Mouse (Mus musculus) Patski (cell line): ENCODE results near the gene Dnah7c. TPM values are rescaled to one million over a fixed set of nuclear protein-coding genes. Genes with fewer than 3 reads are reported as not detected.
A peak's percentile ranks its signal among the peaks of the same experiment; 100 is the strongest.
"Not testable (repeated sequence)": the region's sequence is repeated elsewhere in the genome, so short reads cannot be mapped to it uniquely, and the experiment has no call there.

ENCODE experiments used
- ATAC-seq: fragments of 100-300 bp; one replicate; pipeline ENCODE4 v1.8.0; 2021
- CTCF ChIA-PET: fragments of 350-600 bp; sonication (Branson Sonifier 250); formaldehyde crosslinking; loops from one replicate; lab custom pipeline; 2022; ENCODE audit warnings: inconsistent platforms; lab: Charles Lee
- POLR2A ChIA-PET: fragments of 350-600 bp; sonication (Branson Sonifier 250); formaldehyde crosslinking; loops from one replicate; lab custom pipeline; 2022; ENCODE audit warnings: antibody characterized with exemption, inconsistent platforms; lab: Charles Lee
- DNase-seq: peaks from one replicate; pipeline ENCODE4 v3.0.0-alpha.2; 2011; ENCODE audit warnings: low read depth, low spot score
- H3K27me3 ChIP-seq: fragments of 371-371 bp; one replicate; pipeline ENCODE4 v1.5.1; 2021
- CTCF ChIP-seq: fragments of 100-300 bp; IDR thresholded peaks from one replicate; pipeline ENCODE4 v1.5.1; 2021
- in situ Hi-C: fragments of 300-500 bp; cut with MboI; formaldehyde crosslinking; loops from 3 replicates; pipeline ENCODE4 v1.11.1; 2018; ENCODE audit warnings: low pct_unique_long_range_greater_than_20kb, mixed read lengths
- polyA plus RNA-seq: library from polyadenylated mRNA; unstranded; gene quantifications from one replicate; pipeline ENCODE4 v1.2.3, GENCODE M21; 2021

Gene Dnah7c
- 0.18 TPM for polyA plus RNA-seq

GRCm38 (mm10) chr1:46425137-46425925 is at the start of gene Dnah7c:
Dnah7c (plus strand) TSS chr1:46425592.
- ChIA-PET CTCF (no interaction called here), POLR2A (no interaction called here)
- H3K27me3 ChIP-seq = no peaks in the 10 kb centered on the region
- TF ChIP-seq CTCF = no peak
- ATAC-seq (no peak), DNase-seq (no peak)
- in situ Hi-C loops = no loop called here

GRCm38 (mm10) chr1:46380641-46381040 is 44.8 kb upstream of the Dnah7c start:
- in situ Hi-C loops, POLR2A ChIA-PET, DNase-seq, ATAC-seq, CTCF ChIA-PET, H3K27me3 ChIP-seq: not testable (repeated sequence)

DNA sequence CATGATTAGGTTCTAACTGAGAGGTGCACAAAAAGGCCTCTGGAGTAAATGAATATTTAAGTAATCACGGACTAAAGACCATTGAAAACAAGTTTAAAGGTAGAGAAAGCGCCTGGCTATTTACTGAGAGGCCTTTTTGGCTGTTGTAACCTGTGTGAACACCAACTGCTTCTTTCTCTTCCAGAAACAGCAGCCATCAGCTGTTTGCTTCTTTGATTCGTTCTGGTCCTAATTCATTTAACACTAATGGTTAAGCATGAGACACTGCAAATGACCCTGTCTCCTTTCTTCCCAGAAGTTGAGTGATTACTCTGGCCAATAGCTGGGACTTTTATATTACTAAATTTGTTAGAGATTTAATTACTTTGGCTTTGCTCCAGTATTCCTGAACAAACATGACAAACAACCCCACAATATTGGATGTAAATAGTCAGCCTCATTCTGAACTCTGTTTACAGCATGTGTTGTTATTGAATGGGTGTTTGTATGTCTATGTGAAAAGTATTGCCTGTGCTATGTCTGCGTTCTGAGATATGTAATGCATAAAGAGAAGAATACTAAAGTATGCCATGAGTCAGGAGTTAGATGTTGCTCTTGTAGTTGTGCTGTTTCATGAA is 30.6 kb upstream of the Dnah7c start:
- DNase-seq, in situ Hi-C loops, CTCF ChIA-PET, H3K27me3 ChIP-seq, ATAC-seq, POLR2A ChIA-PET: not testable (repeated sequence)

DNA sequence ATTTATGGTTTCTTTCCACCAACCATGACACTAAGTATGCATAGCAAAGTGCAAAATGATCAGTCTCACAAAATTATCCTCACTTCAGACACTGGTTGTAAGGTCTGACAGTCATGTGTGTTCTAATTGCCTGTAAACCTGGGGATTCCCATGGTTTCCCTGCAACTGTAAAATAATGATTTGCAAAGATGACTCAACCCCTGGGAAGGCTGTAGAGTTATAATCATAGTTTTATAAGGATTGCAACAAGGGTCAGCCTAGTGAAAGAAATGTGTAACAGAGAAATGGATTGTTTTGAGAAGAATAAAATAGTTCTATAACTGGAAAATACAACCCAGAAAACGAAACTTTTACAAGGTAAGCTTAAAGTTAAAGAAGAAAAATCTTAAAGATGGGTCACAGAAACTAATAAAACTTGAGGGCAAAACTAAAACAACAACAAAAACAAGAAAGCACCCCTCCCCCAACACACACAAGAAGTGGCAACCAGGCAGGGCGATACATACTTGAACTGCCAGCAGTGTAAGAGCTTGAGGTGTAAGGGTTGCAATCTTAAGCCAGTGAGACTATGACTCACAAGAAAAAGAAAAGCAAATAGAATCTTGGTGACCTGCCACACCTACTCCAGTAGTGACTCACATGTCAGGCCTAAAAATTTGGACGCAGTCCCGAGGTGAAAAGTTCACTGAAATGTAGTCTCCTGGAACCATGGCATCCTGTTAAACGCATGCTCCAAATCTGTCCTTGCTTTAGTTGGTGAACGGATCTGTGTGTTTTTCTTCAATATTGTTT is 16.9 kb upstream of the Dnah7c start:
- ATAC-seq (peak; percentile 99), DNase-seq (peak; percentile 71)
- no peak for TF ChIP-seq CTCF
- ChIA-PET CTCF (interaction anchor here (1.0 kb wide), 1 partner anchor 11 kb away, joined by 3 read pairs; no protein-coding TSS in a partner anchor), POLR2A (no interaction called here)
- in situ Hi-C loops = loop anchor here (10.0 to 25.0 kb wide), 2 partner anchors 429 to 574 kb away; no protein-coding TSS in a partner anchor
- no peaks in the 10 kb centered on the region for H3K27me3 ChIP-seq

- DNase-seq, CTCF ChIA-PET, POLR2A ChIA-PET, ATAC-seq, H3K27me3 ChIP-seq: not testable (repeated sequence)
- in situ Hi-C loops = loop anchor here (10.0 to 25.0 kb wide), 2 partner anchors 350 to 423 kb away; partner anchors contain the start of gene Dnah7b
Observed at GRCm38 (mm10) chr1:46414798-46415197, 10.6 kb upstream of the Dnah7c start.

- peak; percentile 7 for DNase-seq
- POLR2A ChIA-PET, CTCF ChIA-PET, H3K27me3 ChIP-seq, ATAC-seq: not testable (repeated sequence)
- in situ Hi-C loops = loop anchor here (10.0 to 25.0 kb wide), 2 partner anchors 352 to 420 kb away; partner anchors contain the start of gene Dnah7b
Observed at GRCm38 (mm10) chr1:46416946-46417345, 8.4 kb upstream of the Dnah7c start.

DNA sequence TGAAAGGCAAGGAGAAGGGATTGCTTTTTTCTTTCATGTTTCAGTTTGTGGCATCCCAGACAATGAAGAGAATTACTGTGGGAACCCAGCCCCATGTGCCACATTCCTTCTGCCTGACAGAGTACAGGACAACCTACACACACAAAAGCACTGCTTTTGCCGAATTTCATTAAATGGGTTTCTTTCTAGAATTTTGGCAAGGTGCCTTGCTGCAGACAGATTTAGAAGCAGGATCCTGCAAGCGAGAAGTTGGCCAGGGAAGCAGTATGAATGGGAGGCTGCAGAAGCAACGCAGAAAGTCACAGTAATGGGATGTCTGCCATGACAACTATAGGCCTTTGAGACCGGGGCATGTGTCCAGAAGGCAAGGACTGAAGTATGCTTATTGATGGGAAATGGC is 6.4 kb upstream of the Dnah7c start:
- CTCF ChIA-PET = interaction anchor here (1.1 kb wide), 1 partner anchor 10 kb away, joined by 3 read pairs; no protein-coding TSS in a partner anchor
- DNase-seq, H3K27me3 ChIP-seq, POLR2A ChIA-PET: not testable (repeated sequence)
- in situ Hi-C loops = loop anchor here (10.0 to 25.0 kb wide), 2 partner anchors 354 to 418 kb away; partner anchors contain the start of gene Dnah7b
- peak; percentile 69 for ATAC-seq

GRCm38 (mm10) chr1:46428401-46428800 is 3.0 kb downstream of the Dnah7c start:
- in situ Hi-C loops = no loop called here
- no peak for DNase-seq
- peak; percentile 18 for TF ChIP-seq CTCF
- CTCF ChIA-PET = no interaction called here
- ATAC-seq = no peak
- H3K27me3 ChIP-seq = no peaks in the 10 kb centered on the region
- POLR2A ChIA-PET = no interaction called here

- ATAC-seq, POLR2A ChIA-PET, CTCF ChIA-PET, H3K27me3 ChIP-seq, DNase-seq: not testable (repeated sequence)
- in situ Hi-C loops = loop anchor here (5.0 kb wide), 1 partner anchor 387 kb away; no protein-coding TSS in a partner anchor
Observed at GRCm38 (mm10) chr1:46514671-46515070, 89.3 kb downstream of the Dnah7c start.

- ATAC-seq = no peak
- CTCF ChIA-PET = no interaction called here
- POLR2A ChIA-PET = no interaction called here
- in situ Hi-C loops = no loop called here
- no peak for DNase-seq
- TF ChIP-seq CTCF = no peak
- H3K27me3 ChIP-seq = no peaks in the 10 kb centered on the region
Observed at GRCm38 (mm10) chr1:46521032-46521431, 95.6 kb downstream of the Dnah7c start.

DNA sequence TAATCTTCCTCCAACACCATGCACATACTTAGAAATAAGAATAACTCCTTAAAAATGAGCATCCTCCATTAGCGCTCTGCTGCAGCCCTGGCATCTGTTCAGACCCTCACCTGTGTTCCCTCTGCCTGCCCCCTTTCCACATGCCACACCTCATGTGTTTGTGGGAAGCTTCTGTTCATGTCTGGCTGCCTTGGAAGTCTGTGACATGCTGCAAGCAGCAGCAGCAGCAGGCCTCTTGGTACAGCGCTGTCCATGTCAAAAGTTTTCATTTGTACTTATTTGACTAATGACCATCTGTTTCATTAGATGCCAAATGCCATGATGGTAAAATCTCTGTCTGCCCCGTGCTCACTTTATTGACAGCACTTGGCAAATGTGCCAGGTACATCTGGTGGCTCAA is 101.1 kb downstream of the Dnah7c start:
- H3K27me3 ChIP-seq, POLR2A ChIA-PET, in situ Hi-C loops, ATAC-seq, CTCF ChIA-PET, DNase-seq: not testable (repeated sequence)
